Mouse (Mus musculus) bone marrow macrophage, adult 2 months (primary cell): ENCODE data around the gene Kif5c. TPM values are rescaled to one million over a fixed set of nuclear protein-coding genes. Genes with fewer than 3 reads are reported as not detected.

Source experiments
- H3K27ac ChIP-seq: 2 replicates; pipeline ENCODE4 v1.5.1; 2012; ENCODE audit warnings: low read depth, low read length; ENCODE audit not compliant: insufficient read depth
- H3K4me1 ChIP-seq: 2 replicates; pipeline ENCODE4 v1.6.1; 2012; ENCODE audit warnings: low read length; ENCODE audit not compliant: control insufficient read depth, insufficient read depth
- H3K4me3 ChIP-seq: 2 replicates; pipeline ENCODE4 v1.5.1; 2012; ENCODE audit warnings: mild to moderate bottlenecking, low read length, moderate library complexity; ENCODE audit not compliant: insufficient read depth
- CTCF ChIP-seq: IDR thresholded peaks from 2 replicates; pipeline ENCODE4 v1.5.1; 2012; ENCODE audit warnings: low read depth, mild to moderate bottlenecking, low read length, moderate library complexity
- POLR2A ChIP-seq: IDR thresholded peaks from 2 replicates; pipeline ENCODE4 v1.6.1; 2012; ENCODE audit warnings: mild to moderate bottlenecking, low read depth, low read length, borderline replicate concordance
- polyA plus RNA-seq: library from polyadenylated mRNA; stranded (reverse); fragments of >200 nt; gene quantifications from 2 replicates; pipeline ENCODE4 v1.2.4, GENCODE M21; 2012; ENCODE audit not compliant: missing spikeins, insufficient read depth, insufficient read length

The Kif5c gene
- 4.1 and 7.3 TPM in 2 replicates for polyA plus RNA-seq

DNA sequence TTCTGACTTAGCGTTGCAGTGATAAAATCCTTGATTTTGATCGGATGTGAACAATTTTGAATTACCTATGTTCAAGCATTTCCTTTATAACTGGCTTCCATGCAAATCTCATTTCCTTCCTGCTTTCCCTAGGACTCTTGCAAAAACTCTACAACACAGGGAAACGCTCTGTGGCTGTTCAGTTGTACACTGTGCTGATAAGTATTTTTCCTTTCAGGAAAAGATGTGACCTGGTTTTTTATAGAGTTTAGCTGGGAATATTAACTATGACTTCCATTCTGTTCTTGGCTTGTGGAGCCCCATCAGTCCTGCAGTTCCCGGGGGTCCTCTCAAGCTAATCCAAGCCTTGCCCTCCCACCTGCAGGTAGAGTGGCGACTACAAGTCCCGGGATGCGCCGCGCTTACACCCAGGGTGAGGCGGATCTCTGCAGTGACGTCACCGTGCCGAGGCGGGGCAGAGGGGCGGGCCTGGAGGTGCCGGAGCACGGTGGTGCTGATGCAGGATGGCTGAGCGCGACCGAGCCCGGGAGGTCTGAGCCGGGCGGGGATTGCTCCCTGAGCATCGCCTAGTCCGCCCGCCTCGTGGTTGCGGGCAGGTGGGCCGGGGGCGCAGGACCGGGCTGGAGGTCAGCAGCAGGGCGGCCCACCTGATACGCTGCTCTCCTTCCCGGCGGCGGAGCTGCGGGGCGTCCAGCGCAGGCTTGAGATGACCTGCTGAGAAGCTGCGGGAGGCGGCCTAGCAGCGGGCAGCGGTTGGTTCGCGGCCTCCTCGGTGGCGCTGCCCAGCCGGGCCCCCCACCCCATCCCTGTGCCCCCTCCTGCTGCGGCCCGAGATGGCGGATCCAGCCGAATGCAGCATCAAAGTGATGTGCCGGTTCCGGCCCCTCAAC, at the start of gene Kif5c:
Gene Kif5c (plus strand): TSS at position 470 of the 890 bp plus-strand sequence.
- H3K4me3 ChIP-seq, result peak within 1 kb of the TSS; percentile 42
- TF ChIP-seq POLR2A (no peak), CTCF (no peak)

DNA sequence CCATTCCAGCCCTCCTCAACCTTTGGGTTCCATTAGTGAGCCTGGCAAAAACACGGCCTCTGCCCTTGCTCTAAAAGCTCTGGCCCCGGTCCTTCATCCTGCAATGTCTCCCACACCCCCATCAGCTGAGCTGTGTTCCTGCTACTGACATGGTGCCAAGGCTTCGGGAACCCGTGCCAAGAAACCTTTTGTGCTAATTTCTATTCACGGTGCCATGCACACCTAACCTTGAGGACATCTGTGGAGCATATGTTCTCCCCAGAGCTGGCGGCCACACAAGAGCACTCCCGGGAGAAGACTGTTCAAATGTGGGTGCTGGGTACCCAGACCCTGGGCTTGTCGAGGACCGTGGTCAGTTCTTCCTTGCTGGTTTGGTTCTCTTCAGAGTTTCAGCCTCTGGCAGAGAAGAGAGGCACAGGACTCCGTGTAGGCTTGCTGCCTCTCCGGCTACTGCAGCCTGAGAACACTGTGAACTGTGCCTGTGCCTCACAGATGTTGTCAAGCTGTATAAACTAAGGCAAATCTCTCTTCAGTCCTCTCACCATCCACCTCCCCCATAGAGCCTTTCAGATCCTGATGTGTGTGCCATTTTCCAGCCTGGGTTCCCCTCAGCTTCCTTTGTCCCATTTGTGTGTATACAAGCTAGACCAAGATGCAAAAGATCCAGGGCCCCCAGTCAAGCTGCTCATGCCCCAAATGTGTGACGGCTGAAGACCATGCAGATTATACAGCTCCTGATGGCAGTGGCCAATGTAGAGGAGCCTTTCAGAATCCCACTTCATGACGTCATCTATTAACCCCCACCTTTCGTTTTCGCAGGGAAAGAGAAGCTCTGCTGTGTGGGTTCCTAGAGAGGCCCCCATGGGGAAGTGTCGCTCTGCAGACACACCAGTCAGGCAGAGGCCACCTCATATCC, 49.0 kb upstream of the Kif5c start:
- TF ChIP-seq CTCF, result no peak
- TF ChIP-seq POLR2A, result no peak
- no peak overlapping the region for H3K27ac ChIP-seq
- H3K4me3 ChIP-seq, result no peak overlapping the region
- H3K4me1 ChIP-seq, result no peaks in the 10 kb centered on the region

More for the DNA sequence above, at the start of gene Kif5c:
- H3K27ac ChIP-seq, result no peak within 1 kb of the TSS
- peaks cover 3% of the 10 kb centered on the region for H3K4me1 ChIP-seq

DNA sequence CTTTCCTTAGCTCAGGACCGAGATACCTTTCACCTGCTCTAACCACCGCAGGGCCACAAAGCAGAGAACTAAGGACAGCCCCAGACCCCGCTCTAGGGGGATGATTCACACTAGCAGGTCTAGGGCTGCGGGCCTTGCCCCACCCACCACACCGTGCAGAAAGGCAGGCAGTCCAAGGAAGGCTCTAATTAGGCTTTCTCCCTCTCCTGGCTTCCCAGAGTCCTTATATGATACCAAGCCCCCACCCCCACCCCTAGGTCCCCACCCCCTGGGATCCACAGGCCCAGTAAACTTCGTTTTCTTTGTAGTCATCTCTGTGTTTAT, 48.4 kb upstream of the Kif5c start:
- Histone ChIP-seq H3K27ac (no peak overlapping the region), H3K4me1 (no peaks in the 10 kb centered on the region), H3K4me3 (no peak overlapping the region)
- TF ChIP-seq POLR2A, result no peak
- no peak for TF ChIP-seq CTCF

DNA sequence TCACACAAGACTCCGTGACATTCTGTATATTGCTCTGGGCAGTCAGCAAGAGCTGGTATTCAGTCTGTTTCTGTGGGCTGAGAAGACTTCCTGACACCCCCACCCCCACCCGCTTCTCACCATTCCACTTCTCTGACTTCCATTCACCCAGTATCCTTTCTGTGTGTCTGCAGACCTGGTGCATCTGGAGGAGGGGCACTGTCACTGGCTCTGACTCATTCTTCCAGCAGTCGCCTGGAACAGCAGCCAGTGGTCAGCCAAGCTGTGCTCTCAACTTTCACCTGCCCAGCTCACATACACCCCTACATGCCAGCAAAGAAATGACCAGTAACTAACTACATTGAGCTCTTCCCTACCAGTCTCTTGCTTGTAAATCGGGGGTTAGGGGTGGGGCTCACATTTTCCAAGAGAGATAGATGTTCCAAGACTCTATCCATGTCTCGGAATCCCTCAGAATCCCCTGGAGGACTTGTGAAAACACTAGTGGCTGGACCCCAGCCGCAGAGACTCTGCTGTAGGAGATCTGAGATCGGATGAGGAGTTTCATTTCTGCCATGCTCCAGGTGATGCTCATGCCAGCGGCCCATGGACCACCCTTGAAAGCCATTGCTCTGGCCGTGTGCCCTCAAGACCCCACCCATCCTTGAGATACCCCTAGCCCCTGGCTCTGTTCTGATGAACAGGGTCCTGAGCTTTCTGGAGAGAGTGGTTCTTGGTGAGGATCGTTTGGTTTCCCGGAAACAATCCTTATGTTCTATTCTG, 47.8 kb upstream of the Kif5c start:
- H3K27ac ChIP-seq, result no peak overlapping the region
- TF ChIP-seq CTCF (no peak), POLR2A (no peak)
- H3K4me1 ChIP-seq, result no peaks in the 10 kb centered on the region
- H3K4me3 ChIP-seq, result no peak overlapping the region

DNA sequence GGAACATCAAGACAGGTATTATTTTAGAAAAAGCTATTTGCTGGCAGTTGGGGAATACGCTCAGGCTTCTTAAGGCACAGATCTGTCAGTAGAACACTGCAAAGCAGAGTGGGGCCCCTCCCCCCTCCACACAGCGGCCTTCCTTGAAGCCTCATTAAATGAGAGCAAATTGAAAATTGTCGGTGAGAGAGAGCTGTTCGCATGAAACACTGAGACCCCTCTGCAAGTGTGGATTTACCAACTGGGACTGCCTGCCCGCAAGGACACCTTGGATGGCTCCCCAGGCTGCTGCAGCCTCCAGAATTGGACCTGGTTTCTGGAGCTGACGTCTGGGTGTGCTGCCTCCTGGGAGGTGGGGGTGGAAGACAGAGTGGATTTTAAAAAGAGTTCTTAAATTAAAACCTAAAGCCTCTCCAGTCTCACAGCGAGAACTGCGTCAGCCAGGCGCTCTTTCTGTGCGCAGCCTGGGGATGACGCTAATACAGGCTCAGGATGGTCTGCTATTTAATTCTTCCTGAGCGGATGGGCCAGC, 46.9 kb upstream of the Kif5c start:
- TF ChIP-seq CTCF (no peak), POLR2A (no peak)
- no peak overlapping the region for H3K27ac ChIP-seq
- H3K4me3 ChIP-seq, result no peak overlapping the region
- H3K4me1 ChIP-seq, result no peaks in the 10 kb centered on the region

DNA sequence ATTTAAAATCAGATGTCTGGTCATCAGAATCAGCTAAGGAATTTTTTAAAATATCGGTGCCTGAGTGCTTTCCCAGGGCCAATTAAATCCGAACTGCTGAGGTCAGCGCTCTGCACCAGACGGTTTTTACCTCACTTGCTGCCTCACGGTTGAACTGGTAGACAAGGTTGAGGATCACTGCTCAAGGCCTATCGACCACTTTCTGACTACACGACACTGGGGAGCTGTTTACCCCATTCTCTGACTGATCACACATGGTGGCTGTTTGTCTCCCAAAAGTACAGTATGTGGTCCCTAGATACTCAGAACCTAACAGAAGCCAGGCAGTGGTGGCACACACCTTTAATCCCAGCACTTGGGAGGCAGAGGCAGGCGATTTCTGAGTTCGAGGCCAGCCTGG, 46.4 kb upstream of the Kif5c start:
- Histone ChIP-seq H3K27ac (no peak overlapping the region), H3K4me3 (no peak overlapping the region), H3K4me1 (no peaks in the 10 kb centered on the region)
- no peak for TF ChIP-seq CTCF
- TF ChIP-seq POLR2A, result no peak

DNA sequence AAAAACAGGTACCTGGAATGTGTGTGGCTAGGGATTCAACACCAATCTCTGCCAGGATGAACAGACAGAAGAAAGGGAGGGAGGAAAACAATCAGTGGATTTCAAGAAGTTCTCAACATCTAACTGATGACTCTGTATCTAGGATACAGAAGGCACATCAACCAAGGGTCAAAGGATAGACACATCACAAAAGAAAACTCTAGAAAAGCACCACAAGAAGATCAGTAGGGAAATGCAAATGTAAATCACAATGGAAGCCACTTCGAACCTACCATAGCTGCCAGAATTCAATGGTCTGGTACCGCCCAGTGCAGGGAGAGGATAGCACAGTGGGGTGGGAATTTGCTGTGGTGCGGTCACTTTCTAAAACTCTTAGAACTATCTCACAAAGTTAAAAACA, 45.8 kb upstream of the Kif5c start:
- Histone ChIP-seq H3K27ac (no peak overlapping the region), H3K4me1 (no peaks in the 10 kb centered on the region), H3K4me3 (no peak overlapping the region)
- TF ChIP-seq POLR2A, result no peak
- TF ChIP-seq CTCF, result no peak

DNA sequence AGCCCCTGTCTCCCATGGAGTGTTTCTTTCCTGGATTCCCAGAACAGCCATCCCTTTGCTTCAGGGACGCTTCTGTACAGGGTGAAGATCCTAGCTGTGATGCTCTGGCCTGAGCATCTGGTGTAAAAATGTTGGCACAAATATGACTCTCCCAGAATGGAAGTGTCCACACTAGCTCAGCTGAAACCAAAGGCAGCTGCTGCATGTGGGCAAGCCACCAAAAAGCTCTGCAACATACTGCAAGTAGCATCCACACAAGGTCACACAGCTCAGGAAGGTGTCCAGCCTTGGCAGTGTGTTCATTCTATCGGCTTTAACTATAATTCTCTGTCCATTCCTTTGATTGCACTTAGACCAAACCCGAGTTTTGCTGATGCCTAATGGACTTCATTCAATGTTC, 38.5 kb upstream of the Kif5c start:
- TF ChIP-seq POLR2A (no peak), CTCF (no peak)
- Histone ChIP-seq H3K27ac (no peak overlapping the region), H3K4me1 (no peaks in the 10 kb centered on the region), H3K4me3 (no peak overlapping the region)

DNA sequence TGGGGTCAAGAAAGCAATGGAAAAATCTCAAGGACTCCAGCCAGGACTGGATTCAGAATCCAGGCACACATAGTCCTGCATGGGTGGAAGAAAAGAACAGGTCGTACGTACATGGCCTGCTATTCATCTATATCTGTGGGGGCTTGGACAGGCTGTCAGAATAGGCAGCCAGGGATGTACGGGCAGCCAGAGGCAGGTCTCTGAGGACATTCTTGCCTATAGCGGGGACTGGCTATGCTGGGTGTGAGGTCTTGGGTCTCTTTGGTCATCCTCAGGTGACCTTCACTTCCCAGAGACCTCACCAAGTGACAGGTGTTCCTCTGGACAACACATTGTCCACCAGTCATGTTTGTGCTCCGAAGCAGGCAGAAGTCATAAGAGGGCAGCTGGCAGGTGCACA, 36.6 kb upstream of the Kif5c start:
- no peak overlapping the region for H3K27ac ChIP-seq
- H3K4me1 ChIP-seq, result no peaks in the 10 kb centered on the region
- TF ChIP-seq POLR2A (no peak), CTCF (no peak)
- no peak overlapping the region for H3K4me3 ChIP-seq

DNA sequence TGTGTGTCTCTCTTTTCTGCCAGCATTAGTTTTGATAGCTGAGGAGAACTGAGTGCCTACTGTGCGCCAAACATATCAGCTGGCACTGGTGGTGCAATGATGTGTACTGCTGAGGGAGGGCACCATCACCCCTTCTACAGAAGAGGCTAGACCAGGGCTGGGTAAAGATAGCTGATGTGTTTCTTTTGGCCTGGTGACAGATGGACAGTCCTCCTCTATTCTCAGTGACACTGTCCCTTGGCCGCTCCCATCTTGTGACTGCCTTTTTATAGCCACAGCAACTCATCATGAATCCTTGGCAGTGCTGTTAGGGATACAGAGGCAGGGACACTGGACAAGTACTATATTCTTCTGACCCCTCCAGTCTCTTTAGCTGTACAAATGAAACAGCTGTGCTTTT, 35.8 kb upstream of the Kif5c start:
- Histone ChIP-seq H3K27ac (no peak overlapping the region), H3K4me3 (no peak overlapping the region), H3K4me1 (no peaks in the 10 kb centered on the region)
- no peak for TF ChIP-seq CTCF
- TF ChIP-seq POLR2A, result no peak
